Mouse (Mus musculus) CD4-positive, CD25-positive, alpha-beta regulatory T cell, adult 9 weeks (primary cell): ENCODE results near the gene Nfib. TPM values are rescaled to one million over a fixed set of nuclear protein-coding genes. Genes with fewer than 3 reads are reported as not detected.

Experiments
- polyA plus RNA-seq: library from polyadenylated mRNA; unstranded; fragments of 100-300 nt; shearing (Covaris generic); gene quantifications from one replicate; pipeline ENCODE4 v1.2.1, GENCODE M21; 2017

Nfib gene
- not detected for polyA plus RNA-seq

DNA sequence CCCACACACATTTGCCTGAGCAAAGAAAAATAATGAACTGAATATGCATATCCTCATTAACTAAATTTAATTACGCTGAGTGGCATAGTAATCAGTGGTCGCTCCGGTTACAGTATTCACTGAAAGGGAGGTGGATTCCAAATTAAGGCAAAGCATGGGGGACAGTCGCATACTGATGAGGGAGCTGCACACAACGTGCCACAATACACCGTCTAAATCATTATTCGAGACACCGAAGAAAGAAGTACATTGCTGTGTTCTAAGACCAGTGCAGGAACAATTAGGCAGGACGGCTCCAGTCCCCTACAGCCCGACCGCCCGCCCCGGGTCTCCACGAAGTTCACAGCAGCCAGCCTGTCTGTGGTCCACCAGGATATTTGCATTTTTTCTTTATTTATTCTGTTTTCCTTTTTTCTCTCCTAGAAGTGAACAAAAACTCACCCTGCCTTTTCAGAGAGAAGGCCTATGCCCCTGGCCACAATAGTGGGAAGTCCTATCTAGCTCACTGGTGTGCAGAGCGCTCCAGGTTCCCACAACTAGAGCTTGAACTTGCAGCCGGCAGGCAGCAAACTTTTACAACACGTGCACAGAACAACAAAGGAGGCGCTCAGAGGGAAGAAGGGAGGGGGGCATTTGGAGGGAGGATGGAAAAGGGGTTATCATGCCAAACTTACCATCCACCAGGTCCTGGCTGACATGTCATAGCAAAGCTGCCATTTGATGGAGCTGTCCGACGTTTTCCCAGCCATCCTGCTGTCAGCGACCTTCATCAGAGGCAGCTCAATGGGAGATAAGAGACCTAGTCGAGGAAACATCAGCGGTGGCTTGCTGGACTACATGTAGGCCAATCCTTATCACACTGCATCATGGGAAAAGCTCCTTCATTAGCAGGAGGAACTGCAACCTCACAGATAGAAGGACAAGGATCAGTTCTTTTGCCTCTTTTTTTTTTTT lies at the start of gene Nfib:
Nfib (minus strand) TSS at position 910 of the 954 bp plus-strand sequence.

Other genes starting within 250 kb of the Nfib start
- gene Zdhhc21, start 154.2 kb upstream of the Nfib start, polyA plus RNA-seq: 14.7 TPM
- not detected for gene Cer1, start 179.4 kb upstream of the Nfib start, polyA plus RNA-seq